Mouse (Mus musculus) olfactory bulb, adult 2 months (tissue): Measurements from ENCODE around the gene Robo2.

ENCODE experiments used
- CTCF ChIP-seq: fragments of 200-500 bp; IDR thresholded peaks from 2 replicates; pipeline ENCODE4 v1.5.1; 2012; ENCODE audit warnings: low read depth, mild to moderate bottlenecking, low read length, moderate library complexity; ENCODE audit not compliant: insufficient read depth
- POLR2A ChIP-seq: fragments of 200-500 bp; IDR thresholded peaks from 2 replicates; pipeline ENCODE4 v1.6.1; 2012; ENCODE audit warnings: mild to moderate bottlenecking, low read depth, low read length, moderate library complexity; ENCODE audit not compliant: insufficient read depth

DNA sequence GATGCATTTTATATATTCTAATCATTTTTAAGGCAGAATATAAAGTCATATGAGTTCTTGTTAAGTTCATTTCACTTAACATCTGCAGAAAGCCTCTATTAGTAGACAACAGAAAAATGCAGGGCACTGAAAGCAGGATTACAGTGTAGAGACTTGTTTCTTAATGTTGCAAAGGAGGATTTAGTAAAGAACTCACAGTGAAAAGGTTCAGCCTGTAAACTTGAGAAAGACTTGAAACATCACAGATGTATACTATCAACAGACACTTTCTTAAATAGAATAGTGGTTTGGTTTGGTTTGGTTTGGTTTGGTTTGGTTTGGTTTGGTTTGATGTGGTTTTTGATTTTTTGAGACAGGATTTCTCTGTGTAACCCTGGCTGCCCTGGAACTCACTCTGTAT lies 349.7 kb downstream of the Robo2 start:
- no peak for TF ChIP-seq CTCF
- no peak for TF ChIP-seq POLR2A
